In the genomic region with DNA sequence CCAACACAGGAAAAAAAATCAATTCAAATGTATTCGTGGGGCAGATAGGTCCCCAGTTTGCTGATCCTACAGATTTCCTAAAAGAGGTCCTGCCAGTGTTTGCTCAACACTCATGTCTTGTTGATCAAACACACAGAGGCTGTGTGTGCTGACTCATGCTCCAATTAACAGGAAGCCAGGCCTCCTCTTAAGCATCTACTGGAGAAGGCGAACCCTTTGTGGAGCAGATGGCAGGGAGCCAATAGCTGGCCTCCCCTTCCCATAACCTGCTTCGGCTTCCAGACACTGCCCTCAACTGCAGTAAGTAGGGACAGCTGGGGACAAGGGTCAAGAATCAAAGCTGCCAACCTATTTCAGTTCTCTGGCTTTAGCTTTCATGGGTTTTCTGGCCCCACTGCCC, we compare ENCODE assay signal across 8 mouse cellular contexts. TPM values are rescaled to one million over a fixed set of nuclear protein-coding genes. Genes with fewer than 3 reads are reported as not detected.
DNase-seq lines count a peak whose midpoint lies in the region; ATAC-seq and TF ChIP-seq lines count a peak whose summit lies in the region.

No protein-coding gene starts in this region.

- H3K9me3 ChIP-seq in hindbrain, embryonic 16.5 days (ENCODE audit: control insufficient read depth, low read length): no peaks in the 10 kb centered on the region
- H3K9me3 ChIP-seq in liver, postnatal 0 days (ENCODE audit: low read length): no peaks in the 10 kb centered on the region

- TF ChIP-seq EP300 in liver, postnatal 0 days (IDR thresholded peaks at IDR 0.05; ENCODE audit: low read depth): no peak

- no peak for TF ChIP-seq CTCF in liver, postnatal 0 days (IDR thresholded peaks at IDR 0.05; ENCODE audit: low read depth)

- no peak overlapping the region for H3K9ac ChIP-seq in hindbrain, embryonic 16.5 days (ENCODE audit: low read depth, low read length)
- H3K9ac ChIP-seq in liver, postnatal 0 days (replicated peaks): no peak overlapping the region

- peak overlapping the region; percentile 56; the same call in 1 of the 2 replicates for H3K27ac ChIP-seq in hindbrain, embryonic 16.5 days (ENCODE audit: low read depth, low read length)
- H3K27ac ChIP-seq in liver, postnatal 0 days (ENCODE audit: low read depth): no peak overlapping the region

- no peaks in the 10 kb centered on the region for H3K27me3 ChIP-seq in hindbrain, embryonic 16.5 days (replicated peaks; ENCODE audit: control insufficient read depth, insufficient read depth, low read length)
- 0 out of 2 replicates have a peak, but pooled peaks cover 2% of the 10 kb centered on the region for H3K27me3 ChIP-seq in liver, postnatal 0 days (ENCODE audit: insufficient read depth, low read length)

- H3K4me2 ChIP-seq in hindbrain, embryonic 16.5 days (ENCODE audit: low read length): no peak overlapping the region
- no peak overlapping the region for H3K4me2 ChIP-seq in liver, postnatal 0 days (ENCODE audit: low read depth, low read length)

- H3K36me3 ChIP-seq in hindbrain, embryonic 16.5 days (ENCODE audit: control insufficient read depth, insufficient read depth, low read length): no peaks in the 10 kb centered on the region
- no peaks in the 10 kb centered on the region for H3K36me3 ChIP-seq in liver, postnatal 0 days (replicated peaks; ENCODE audit: insufficient read depth, low read length)

- H3K4me1 ChIP-seq in hindbrain, embryonic 16.5 days (ENCODE audit: control insufficient read depth, insufficient read depth, low read depth, low read length): peaks cover 19% of the 10 kb centered on the region
- peaks cover 6% of the 10 kb centered on the region for H3K4me1 ChIP-seq in liver, postnatal 0 days (ENCODE audit: insufficient read depth)

- no peak overlapping the region for H3K4me3 ChIP-seq in hindbrain, embryonic 16.5 days (ENCODE audit: low read length)
- no peak overlapping the region for H3K4me3 ChIP-seq in liver, postnatal 0 days (ENCODE audit: low read depth, low read length)

- 28% methylated on average over 3 of the region's 3 CpGs for WGBS in hindbrain, embryonic 16.5 days
- 21% methylated on average over 3 of the region's 3 CpGs for WGBS in liver, postnatal 0 days (ENCODE audit: insufficient replicate concordance)

- DNase-seq in adrenal gland, postnatal 10 days: peak; percentile 27
- no peak for DNase-seq in adrenal gland, postnatal 4 days (ENCODE audit: low spot score in 2 of 2)
- DNase-seq in right cerebral cortex, postnatal 4 days: peak; percentile 51
- no peak for DNase-seq in right cerebral cortex, adult 2 months (ENCODE audit: low spot score in 2 of 2)
- DNase-seq in liver, postnatal 0 days: peak; percentile 32
- peak; percentile 28 for DNase-seq in skeletal muscle tissue, adult 2 months (ENCODE audit: low read depth, low spot score)
- DNase-seq in layer of hippocampus, adult 8-10 months (ENCODE audit: low spot score in 2 of 2): no peak

- peak; percentile 45; the same call in 1 of the 2 replicates for ATAC-seq in hindbrain, embryonic 16.5 days
- peak; percentile 76 for ATAC-seq in liver, postnatal 0 days

RNA-seq across cellular contexts. Expression of a gene that starts 58.1 kb away (rescaled TPM):
- total RNA-seq in adrenal gland, postnatal 10 days (2021): 10 to 100 TPM; 29.4 to 34.9 TPM
- 10 to 100 TPM; 45.4 to 46.9 TPM for total RNA-seq in adrenal gland, postnatal 4 days (2021)
- 4.4 and 5.3 TPM in 2 replicates for polyA plus RNA-seq in hindbrain, embryonic 16.5 days (2015; fragmentation: Nextera tagmentation; extraction: Ambion mirVana)
- polyA plus RNA-seq in liver, postnatal 0 days (2015; fragmentation: Nextera tagmentation; extraction: Ambion mirVana): 0.38 and 0.47 TPM in 2 replicates
- total RNA-seq in layer of hippocampus, adult 8-10 months (2022): 10 to 100 TPM; 11.2 to 16.5 (median 12.9) TPM

Comparison
In these comparisons a context has a peak if more than half of its experiments do, and no peak if none do; other contexts are left out.
1. DNase-seq: peak in adrenal gland, postnatal 10 days (single experiment), right cerebral cortex, postnatal 4 days (single experiment), liver, postnatal 0 days (single experiment) and skeletal muscle tissue, adult 2 months (single experiment); none in adrenal gland, postnatal 4 days (0 of 2), right cerebral cortex, adult 2 months (0 of 2) and layer of hippocampus, adult 8-10 months (0 of 2).